Mouse (Mus musculus): ENCODE results near the gene Drc1. TPM values are rescaled to one million over a fixed set of nuclear protein-coding genes. Genes with fewer than 3 reads are reported as not detected.

Drc1 gene
- total RNA-seq, 2 experiments from 2014 or later = not detected

GRCm38 (mm10) chr5:30343107-30343506 lies 61.9 kb downstream of the Drc1 start:
- peak overlapping the region; percentile 10 for H3K4me3 ChIP-seq
- peak; percentile 73 for DNase-seq
- intact Hi-C loops (cut with DNase I) = no loop called here
- peak; percentile 94 for TF ChIP-seq CTCF (IDR thresholded peaks at IDR 0.05)
- no peak overlapping the region for H3K27ac ChIP-seq

- no peak overlapping the region for H3K4me3 ChIP-seq
- no peak for DNase-seq
- intact Hi-C loops (cut with DNase I) = no loop called here
- no peak for TF ChIP-seq CTCF (IDR thresholded peaks at IDR 0.05)
- H3K27ac ChIP-seq = no peak overlapping the region
These were observed 62.7 kb downstream of the Drc1 start for GRCm38 (mm10) chr5:30343886-30344285.

- TF ChIP-seq CTCF (IDR thresholded peaks at IDR 0.05) = no peak
- no peak overlapping the region for H3K4me3 ChIP-seq
- no peak for DNase-seq
- intact Hi-C loops (cut with DNase I) = no loop called here
- H3K27ac ChIP-seq = no peak overlapping the region
These were observed 72.4 kb downstream of the Drc1 start for GRCm38 (mm10) chr5:30353605-30354004.

- DNase-seq = no peak
- TF ChIP-seq CTCF (IDR thresholded peaks at IDR 0.05) = no peak
- Histone ChIP-seq H3K4me3 (no peak overlapping the region), H3K27ac (no peak overlapping the region)
- intact Hi-C loops (cut with DNase I) = no loop called here
These were observed 73.9 kb downstream of the Drc1 start for GRCm38 (mm10) chr5:30355114-30355513.

- TF ChIP-seq CTCF (IDR thresholded peaks at IDR 0.05) = no peak
- Histone ChIP-seq H3K4me3 (no peak overlapping the region), H3K27ac (no peak overlapping the region)
- intact Hi-C loops (cut with DNase I) = no loop called here
- no peak for DNase-seq
These were observed 74.5 kb downstream of the Drc1 start for GRCm38 (mm10) chr5:30355559-30356159.

GRCm38 (mm10) chr5:30356647-30357046 lies 75.5 kb downstream of the Drc1 start:
- H3K27ac ChIP-seq = no peak overlapping the region
- TF ChIP-seq CTCF (IDR thresholded peaks at IDR 0.05) = no peak
- intact Hi-C loops (cut with DNase I) = no loop called here
- H3K4me3 ChIP-seq = no peak overlapping the region
- no peak for DNase-seq

GRCm38 (mm10) chr5:30358436-30359099 lies 77.4 kb downstream of the Drc1 start:
- H3K4me3 ChIP-seq = no peak overlapping the region
- no peak overlapping the region for H3K27ac ChIP-seq
- peak; percentile 55 for DNase-seq
- TF ChIP-seq CTCF (IDR thresholded peaks at IDR 0.05) = no peak
- intact Hi-C loops (cut with DNase I) = no loop called here

GRCm38 (mm10) chr5:30367405-30367804 lies 86.2 kb downstream of the Drc1 start:
- Histone ChIP-seq H3K4me3 (no peak overlapping the region), H3K27ac (no peak overlapping the region)
- TF ChIP-seq CTCF (IDR thresholded peaks at IDR 0.05) = no peak
- intact Hi-C loops (cut with DNase I) = no loop called here
- DNase-seq = no peak

- TF ChIP-seq CTCF (IDR thresholded peaks at IDR 0.05) = no peak
- intact Hi-C loops (cut with DNase I) = no loop called here
- no peak overlapping the region for H3K4me3 ChIP-seq
- peak; percentile 79 for DNase-seq
- H3K27ac ChIP-seq = no peak overlapping the region
These were observed 88.2 kb downstream of the Drc1 start for GRCm38 (mm10) chr5:30369426-30369825.

- intact Hi-C loops (cut with DNase I) = no loop called here
- peak; percentile 10 for DNase-seq
- Histone ChIP-seq H3K4me3 (no peak overlapping the region), H3K27ac (no peak overlapping the region)
- TF ChIP-seq CTCF (IDR thresholded peaks at IDR 0.05) = no peak
These were observed 101.7 kb downstream of the Drc1 start for GRCm38 (mm10) chr5:30382876-30383275.

- TF ChIP-seq CTCF (IDR thresholded peaks at IDR 0.05) = peak; percentile 21; the same call in 1 of the 2 replicates
- DNase-seq = no peak
- intact Hi-C loops (cut with DNase I) = no loop called here
- no peak overlapping the region for H3K27ac ChIP-seq
- no peak overlapping the region for H3K4me3 ChIP-seq
These were observed 106.5 kb downstream of the Drc1 start for GRCm38 (mm10) chr5:30387726-30388125.

GRCm38 (mm10) chr5:30389836-30390235 lies 108.6 kb downstream of the Drc1 start:
- no peak for TF ChIP-seq CTCF (IDR thresholded peaks at IDR 0.05)
- no peak overlapping the region for H3K27ac ChIP-seq
- no peak overlapping the region for H3K4me3 ChIP-seq
- DNase-seq = no peak
- intact Hi-C loops (cut with DNase I) = loop anchor here (2.0 to 10.0 kb wide), 2 partner anchors 93 to 255 kb away; partner anchors contain the start of gene Slc35f6

GRCm38 (mm10) chr5:30391473-30391872 lies 110.3 kb downstream of the Drc1 start:
- intact Hi-C loops (cut with DNase I) = loop anchor here (2.0 to 10.0 kb wide), 2 partner anchors 91 to 253 kb away; partner anchors contain the start of gene Slc35f6
- peak overlapping the region; percentile 16; the same call in 1 of the 2 replicates for H3K27ac ChIP-seq
- peak; percentile 79 for DNase-seq
- H3K4me3 ChIP-seq = no peak overlapping the region
- peak; percentile 91 for TF ChIP-seq CTCF (IDR thresholded peaks at IDR 0.05)

All from gastrocnemius, adult 2 months (tissue).